Mouse (Mus musculus): Measurements from ENCODE around the gene Orai1. TPM values are rescaled to one million over a fixed set of nuclear protein-coding genes. Genes with fewer than 3 reads are reported as not detected.
A peak's percentile ranks its signal among the peaks of the same experiment; 100 is the strongest.

Gene Orai1
- total RNA-seq, 4 experiments from 2014 or later: 27.8 to 35.0 (median 29.8) TPM

DNA sequence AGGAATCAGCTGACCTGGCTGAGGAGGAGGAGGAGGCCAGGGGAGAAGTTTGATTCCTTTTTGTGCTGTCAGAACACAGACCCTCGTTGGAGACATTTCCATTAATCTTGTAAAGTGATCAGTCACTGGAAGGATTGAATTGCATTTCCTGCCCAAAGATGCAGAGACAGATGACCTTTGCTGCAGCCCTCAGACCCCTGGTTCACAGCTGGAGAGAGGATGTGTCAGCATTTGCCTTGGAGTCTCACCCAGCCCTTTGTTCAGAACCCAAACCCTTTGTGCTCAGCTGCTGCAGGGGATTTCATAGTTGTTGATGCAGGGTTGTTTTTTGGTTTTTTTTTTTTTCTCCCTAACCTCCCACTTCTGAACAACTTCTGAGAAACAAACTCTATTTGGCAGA is 20.0 kb upstream of the Orai1 start:
- no peak for DNase-seq (ENCODE audit: low spot score in 2 of 2)

GRCm38 (mm10) chr5:122997205-122998204 is 17.4 kb upstream of the Orai1 start:
- no peak for DNase-seq (ENCODE audit: low spot score in 2 of 2)

GRCm38 (mm10) chr5:123000901-123001300 is 14.0 kb upstream of the Orai1 start:
- DNase-seq (ENCODE audit: low spot score in 2 of 2): no peak

GRCm38 (mm10) chr5:123005716-123006592 is 8.9 kb upstream of the Orai1 start:
- DNase-seq (ENCODE audit: low spot score in 2 of 2): no peak

DNA sequence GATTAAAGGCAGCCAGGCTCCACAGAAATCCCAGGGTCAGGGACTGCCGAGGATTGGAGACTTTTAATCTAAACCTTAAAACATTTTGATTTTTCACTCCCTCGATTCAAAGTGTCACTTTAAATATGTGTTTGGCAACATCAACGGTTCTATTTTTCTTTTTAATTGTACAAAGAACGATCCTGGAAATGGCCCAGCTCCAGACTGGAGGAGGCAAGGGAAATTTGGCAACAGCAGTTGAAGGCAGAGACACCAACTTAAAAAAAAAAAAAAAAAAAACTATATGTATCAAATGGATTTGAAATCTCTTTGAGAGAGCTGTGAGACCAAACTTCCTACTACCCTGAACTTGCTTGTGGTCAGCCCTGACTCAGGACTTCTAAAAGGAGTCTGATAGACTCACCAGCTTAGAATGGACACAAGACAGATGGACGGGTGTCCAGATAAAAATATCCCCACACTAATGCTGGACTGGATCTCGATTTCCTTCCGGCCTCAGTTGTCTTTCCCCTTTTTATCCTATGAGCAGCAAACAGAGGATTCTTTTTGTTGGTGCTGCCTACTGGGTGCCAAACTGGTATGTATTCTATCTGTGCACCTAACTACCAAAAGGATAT is 5.9 kb upstream of the Orai1 start:
- DNase-seq (ENCODE audit: low spot score in 2 of 2): no peak

DNA sequence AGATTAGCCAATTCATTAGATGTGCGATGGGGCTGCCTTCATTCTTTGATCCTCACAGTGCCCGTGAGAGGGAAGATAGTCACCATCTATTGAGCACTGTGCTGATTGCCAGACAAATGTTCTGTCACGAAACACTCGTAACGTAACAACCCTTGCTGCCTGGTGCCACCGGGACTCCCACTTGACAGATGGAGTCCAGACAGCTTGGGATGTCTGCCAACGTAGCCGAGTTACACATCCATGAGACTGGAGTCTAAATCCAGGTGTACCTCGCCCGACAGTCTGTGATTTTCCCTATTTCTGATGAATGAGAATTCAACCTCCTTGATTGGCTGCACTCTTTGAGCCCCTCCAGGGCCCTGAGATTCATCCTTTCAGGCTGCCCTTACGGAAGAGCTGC is 5.0 kb upstream of the Orai1 start:
- no peak for DNase-seq (ENCODE audit: low spot score in 2 of 2)

DNA sequence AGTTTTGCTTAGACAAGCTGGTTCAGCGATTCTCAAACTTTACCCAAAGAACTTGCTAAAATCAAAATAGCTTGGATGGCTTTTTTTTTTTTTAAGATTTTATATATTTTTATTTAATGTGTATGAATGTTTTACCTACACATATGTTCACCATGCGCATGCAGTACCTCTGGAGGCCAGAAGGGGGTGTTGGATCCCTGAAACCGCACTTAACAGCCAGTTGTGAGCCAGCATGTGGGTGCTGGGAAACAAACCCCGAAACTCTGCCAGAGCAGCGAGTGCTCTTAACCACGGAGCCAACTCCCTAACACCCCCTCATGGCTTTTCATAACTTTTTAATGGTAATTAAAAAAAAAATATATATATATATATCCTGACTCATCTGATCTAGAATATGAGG is 4.1 kb upstream of the Orai1 start:
- no peak for DNase-seq (ENCODE audit: low spot score in 2 of 2)

DNA sequence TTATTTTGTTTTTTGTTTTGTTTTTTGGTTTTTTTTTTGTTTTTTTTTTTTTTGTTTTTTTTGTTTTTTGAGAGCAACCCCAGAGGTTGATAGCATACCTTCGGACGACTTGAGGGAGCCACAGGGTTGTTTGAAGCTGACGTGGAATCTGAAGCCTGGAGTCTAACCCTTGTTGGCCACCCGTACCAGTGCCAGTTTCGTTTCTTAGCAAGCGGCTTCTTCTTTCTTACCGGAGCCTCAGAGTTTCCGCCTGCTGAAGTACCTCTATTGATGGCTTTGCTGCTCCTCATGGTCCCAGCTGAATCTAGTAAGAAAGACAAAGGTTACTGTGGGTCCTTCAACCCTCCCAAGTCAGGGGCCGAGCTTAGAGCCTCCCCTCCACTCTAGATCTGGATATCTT is 3.2 kb upstream of the Orai1 start:
- DNase-seq (ENCODE audit: low spot score in 2 of 2): no peak

GRCm38 (mm10) chr5:123013599-123014315 is 1.1 kb upstream of the Orai1 start:
- DNase-seq (ENCODE audit: low spot score in 2 of 2): no peak

GRCm38 (mm10) chr5:123015915-123016314 is 1.0 kb downstream of the Orai1 start:
- DNase-seq (ENCODE audit: low spot score in 2 of 2): no peak

GRCm38 (mm10) chr5:123017504-123017903 is 2.6 kb downstream of the Orai1 start:
- no peak for DNase-seq (ENCODE audit: low spot score in 2 of 2)

GRCm38 (mm10) chr5:123019336-123020016 is 4.6 kb downstream of the Orai1 start:
- no peak for DNase-seq (ENCODE audit: low spot score in 2 of 2)

DNA sequence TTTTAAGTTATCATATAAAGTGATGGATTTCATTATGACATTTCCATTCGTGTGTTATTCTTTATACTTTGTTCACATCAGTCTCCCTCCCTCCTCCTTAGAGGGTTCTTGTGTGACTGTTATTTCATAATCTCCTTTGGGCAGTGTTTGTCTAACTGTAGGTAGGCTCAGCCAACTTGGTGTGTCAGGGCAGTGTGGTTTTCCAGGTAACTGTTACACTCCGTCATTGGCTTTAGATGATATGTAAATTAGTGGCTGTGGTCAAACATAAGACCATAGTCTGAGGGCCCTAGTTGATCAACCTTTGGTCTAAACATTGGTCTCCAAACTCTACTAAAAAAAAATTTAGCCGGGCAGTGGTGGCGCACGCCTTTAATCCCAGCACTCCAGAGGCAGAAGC is 5.6 kb downstream of the Orai1 start:
- no peak for DNase-seq (ENCODE audit: low spot score in 2 of 2)

- no peak for DNase-seq (ENCODE audit: low spot score in 2 of 2)
These were observed 6.6 kb downstream of the Orai1 start for GRCm38 (mm10) chr5:123021438-123021837.

DNA sequence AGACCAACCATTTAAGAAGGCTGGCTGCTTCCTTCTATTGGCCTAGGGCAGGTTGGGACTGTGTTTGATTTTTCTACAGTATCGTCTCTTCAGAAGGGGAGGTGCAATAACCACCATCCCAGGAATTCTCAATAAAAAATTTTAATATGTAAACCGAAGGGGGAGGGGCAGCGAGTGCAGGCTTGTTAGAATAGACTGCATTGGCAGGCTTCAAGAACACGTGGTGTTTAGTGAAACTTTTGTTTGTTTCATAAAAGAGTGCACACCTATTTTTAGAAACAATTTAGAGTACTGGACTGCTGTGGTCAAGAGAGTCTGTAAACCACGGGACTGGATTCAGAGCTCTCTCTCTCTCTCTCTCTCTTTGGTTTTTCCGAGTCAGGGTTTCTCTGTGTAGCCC is 8.2 kb downstream of the Orai1 start:
- DNase-seq (ENCODE audit: low spot score in 2 of 2): no peak

DNA sequence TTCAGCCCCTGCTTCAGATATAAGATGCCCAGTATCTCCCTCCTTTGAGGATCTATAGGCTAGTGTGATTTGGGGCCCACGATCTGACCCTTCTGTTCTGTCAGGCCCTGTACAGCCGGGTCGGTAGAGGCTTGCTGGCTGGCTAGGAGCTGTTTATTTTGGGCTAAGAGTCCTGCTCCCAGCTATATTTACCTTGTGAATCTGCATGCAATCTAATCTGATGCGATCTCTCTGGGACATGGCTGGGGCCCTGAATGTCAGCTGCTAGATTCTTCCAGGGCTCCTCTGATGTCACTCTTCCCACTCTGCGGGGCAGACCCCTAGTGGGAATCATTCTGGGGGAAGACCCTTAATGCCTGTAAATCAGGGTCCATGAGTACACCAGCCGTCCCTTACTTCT is 9.4 kb downstream of the Orai1 start:
- peak in 1 of 2 experiments; percentile 64 for DNase-seq (ENCODE audit: low spot score in 2 of 2)

- DNase-seq (ENCODE audit: low spot score in 2 of 2): no peak
These were observed 10.2 kb downstream of the Orai1 start for GRCm38 (mm10) chr5:123024965-123025573.

DNA sequence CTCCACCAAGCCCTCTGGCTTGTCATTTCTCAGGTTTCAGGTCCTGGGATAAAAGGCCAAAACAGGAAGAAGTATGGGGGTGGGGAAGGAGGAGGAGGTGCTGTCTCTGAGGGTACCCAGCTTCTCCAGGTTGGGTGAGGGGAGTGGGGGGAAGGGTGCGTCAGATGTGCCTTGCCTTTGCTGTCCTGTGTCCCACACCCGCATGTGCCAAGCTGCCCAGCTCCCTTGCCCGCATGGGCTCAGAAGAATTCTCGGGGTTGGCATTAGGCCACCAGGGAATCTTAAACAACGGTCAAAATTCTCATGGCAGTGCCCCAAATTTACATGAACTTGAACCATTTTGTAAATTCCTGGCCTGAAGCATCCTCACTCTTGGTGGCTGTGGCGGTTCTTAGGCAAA is 11.5 kb downstream of the Orai1 start:
- no peak for DNase-seq (ENCODE audit: low spot score in 2 of 2)

DNA sequence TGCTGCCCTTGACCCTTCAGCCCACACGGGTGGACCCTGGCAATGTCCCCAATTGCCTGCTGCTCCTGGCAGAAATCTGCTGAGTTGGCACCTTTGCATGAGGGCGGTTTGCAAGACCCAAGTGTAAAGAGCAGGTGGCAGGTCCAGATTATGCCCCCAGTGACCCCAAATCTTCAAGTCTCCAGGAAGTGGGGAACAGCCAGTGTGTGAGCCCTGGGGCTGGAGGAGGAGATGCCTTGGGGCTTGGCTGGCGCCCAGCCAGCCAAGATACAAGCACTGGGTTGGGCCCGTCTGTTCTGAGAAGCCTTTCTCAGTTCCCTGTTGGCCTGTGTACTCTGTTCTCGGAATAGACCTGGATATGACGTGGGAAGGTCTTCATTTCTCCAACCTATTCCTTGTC is 12.6 kb downstream of the Orai1 start:
- no peak for DNase-seq (ENCODE audit: low spot score in 2 of 2)

- no peak for DNase-seq (ENCODE audit: low spot score in 2 of 2)
These were observed 14.9 kb downstream of the Orai1 start for GRCm38 (mm10) chr5:123029729-123030128.

Data from gastrocnemius, adult 8-10 months (tissue).